Mouse (Mus musculus): ENCODE data around the gene Ermard. TPM values are rescaled to one million over a fixed set of nuclear protein-coding genes. Genes with fewer than 3 reads are reported as not detected.
"Not testable (repeated sequence)": the region's sequence is repeated elsewhere in the genome, so short reads cannot be mapped to it uniquely, and the experiment has no call there.

Gene Ermard
- total and polyA plus RNA-seq, 2 experiments from 2014 or later, result 38.4 to 58.9 TPM

- H3K4me3 ChIP-seq (ENCODE audit: low read depth, low read length); DNase-seq (ENCODE audit: low spot score); H3K4me1 ChIP-seq (ENCODE audit: insufficient read depth, low read length); H3K9me3 ChIP-seq (ENCODE audit: low read length); H3K27me3 ChIP-seq (ENCODE audit: insufficient read depth, low read length); H3K9ac ChIP-seq (replicated peaks; ENCODE audit: low read length, poor library complexity, severe bottlenecking); H3K36me3 ChIP-seq (ENCODE audit: insufficient read depth, low read length); H3K27ac ChIP-seq (ENCODE audit: low read depth, low read length); H3K4me2 ChIP-seq (ENCODE audit: low read depth, low read length, poor library complexity, severe bottlenecking): not testable (repeated sequence)
- ATAC-seq (ENCODE audit: low FRiP score), result peak; percentile 78
- WGBS, result no CpG with 5 or more reads among the region's 97 CpGs
Measured at GRCm38 (mm10) chr17:15023878-15024492, 17.0 kb upstream of the Ermard start.

GRCm38 (mm10) chr17:15024502-15025193 is 16.4 kb upstream of the Ermard start:
- DNase-seq (ENCODE audit: low spot score); H3K9me3 ChIP-seq (ENCODE audit: low read length); H3K27ac ChIP-seq (ENCODE audit: low read depth, low read length); H3K4me2 ChIP-seq (ENCODE audit: low read depth, low read length, poor library complexity, severe bottlenecking); H3K36me3 ChIP-seq (ENCODE audit: insufficient read depth, low read length); H3K4me1 ChIP-seq (ENCODE audit: insufficient read depth, low read length); H3K9ac ChIP-seq (replicated peaks; ENCODE audit: low read length, poor library complexity, severe bottlenecking); H3K27me3 ChIP-seq (ENCODE audit: insufficient read depth, low read length); H3K4me3 ChIP-seq (ENCODE audit: low read depth, low read length): not testable (repeated sequence)
- no CpG with 5 or more reads among the region's 48 CpGs for WGBS
- peak; percentile 88 for ATAC-seq (ENCODE audit: low FRiP score)

- H3K4me3 ChIP-seq (ENCODE audit: low read depth, low read length); H3K27me3 ChIP-seq (ENCODE audit: insufficient read depth, low read length); H3K4me1 ChIP-seq (ENCODE audit: insufficient read depth, low read length); DNase-seq (ENCODE audit: low spot score); H3K9me3 ChIP-seq (ENCODE audit: low read length); H3K4me2 ChIP-seq (ENCODE audit: low read depth, low read length, poor library complexity, severe bottlenecking); H3K36me3 ChIP-seq (ENCODE audit: insufficient read depth, low read length); H3K27ac ChIP-seq (ENCODE audit: low read depth, low read length); ATAC-seq (ENCODE audit: low FRiP score); H3K9ac ChIP-seq (replicated peaks; ENCODE audit: low read length, poor library complexity, severe bottlenecking): not testable (repeated sequence)
- no CpG with 5 or more reads among the region's 6 CpGs for WGBS
Measured at GRCm38 (mm10) chr17:15025513-15025912, 15.5 kb upstream of the Ermard start.

- no CpG with 5 or more reads among the region's 4 CpGs for WGBS
- H3K36me3 ChIP-seq (ENCODE audit: insufficient read depth, low read length); H3K9me3 ChIP-seq (ENCODE audit: low read length); H3K4me2 ChIP-seq (ENCODE audit: low read depth, low read length, poor library complexity, severe bottlenecking); H3K4me3 ChIP-seq (ENCODE audit: low read depth, low read length); DNase-seq (ENCODE audit: low spot score); ATAC-seq (ENCODE audit: low FRiP score); H3K4me1 ChIP-seq (ENCODE audit: insufficient read depth, low read length); H3K9ac ChIP-seq (replicated peaks; ENCODE audit: low read length, poor library complexity, severe bottlenecking); H3K27ac ChIP-seq (ENCODE audit: low read depth, low read length); H3K27me3 ChIP-seq (ENCODE audit: insufficient read depth, low read length): not testable (repeated sequence)
Measured at GRCm38 (mm10) chr17:15031414-15031813, 9.6 kb upstream of the Ermard start.

- H3K27ac ChIP-seq (ENCODE audit: low read depth, low read length); H3K4me3 ChIP-seq (ENCODE audit: low read depth, low read length); H3K4me1 ChIP-seq (ENCODE audit: insufficient read depth, low read length); H3K36me3 ChIP-seq (ENCODE audit: insufficient read depth, low read length); H3K9ac ChIP-seq (replicated peaks; ENCODE audit: low read length, poor library complexity, severe bottlenecking); DNase-seq (ENCODE audit: low spot score); H3K9me3 ChIP-seq (ENCODE audit: low read length); H3K27me3 ChIP-seq (ENCODE audit: insufficient read depth, low read length); H3K4me2 ChIP-seq (ENCODE audit: low read depth, low read length, poor library complexity, severe bottlenecking); ATAC-seq (ENCODE audit: low FRiP score): not testable (repeated sequence)
- WGBS, result no CpG with 5 or more reads among the region's 3 CpGs
Measured at GRCm38 (mm10) chr17:15040455-15040854, 553 bp upstream of the Ermard start.

GRCm38 (mm10) chr17:15050338-15050737 is 9.3 kb downstream of the Ermard start:
- DNase-seq (ENCODE audit: low spot score); H3K27me3 ChIP-seq (ENCODE audit: insufficient read depth, low read length); H3K4me3 ChIP-seq (ENCODE audit: low read depth, low read length); ATAC-seq (ENCODE audit: low FRiP score); H3K36me3 ChIP-seq (ENCODE audit: insufficient read depth, low read length); H3K9ac ChIP-seq (replicated peaks; ENCODE audit: low read length, poor library complexity, severe bottlenecking); H3K9me3 ChIP-seq (ENCODE audit: low read length); H3K4me1 ChIP-seq (ENCODE audit: insufficient read depth, low read length); H3K27ac ChIP-seq (ENCODE audit: low read depth, low read length); H3K4me2 ChIP-seq (ENCODE audit: low read depth, low read length, poor library complexity, severe bottlenecking): not testable (repeated sequence)
- WGBS, result no CpG with 5 or more reads among the region's 1 CpGs

- not testable (repeated sequence) for ATAC-seq (ENCODE audit: low FRiP score); H3K4me2 ChIP-seq (ENCODE audit: low read depth, low read length, poor library complexity, severe bottlenecking); DNase-seq (ENCODE audit: low spot score); H3K9ac ChIP-seq (replicated peaks; ENCODE audit: low read length, poor library complexity, severe bottlenecking); H3K4me1 ChIP-seq (ENCODE audit: insufficient read depth, low read length); H3K9me3 ChIP-seq (ENCODE audit: low read length); H3K27me3 ChIP-seq (ENCODE audit: insufficient read depth, low read length); H3K27ac ChIP-seq (ENCODE audit: low read depth, low read length); H3K4me3 ChIP-seq (ENCODE audit: low read depth, low read length)
- 50% methylated on average over 1 of the region's 1 CpGs for WGBS
- H3K36me3 ChIP-seq (ENCODE audit: insufficient read depth, low read length), result peaks cover 12% of the 10 kb centered on the region
Measured at GRCm38 (mm10) chr17:15052766-15053165, 11.8 kb downstream of the Ermard start.

GRCm38 (mm10) chr17:15053183-15053828 is 12.3 kb downstream of the Ermard start:
- H3K27ac ChIP-seq (ENCODE audit: low read depth, low read length); H3K4me3 ChIP-seq (ENCODE audit: low read depth, low read length); H3K27me3 ChIP-seq (ENCODE audit: insufficient read depth, low read length); DNase-seq (ENCODE audit: low spot score); H3K4me2 ChIP-seq (ENCODE audit: low read depth, low read length, poor library complexity, severe bottlenecking); H3K9me3 ChIP-seq (ENCODE audit: low read length); H3K4me1 ChIP-seq (ENCODE audit: insufficient read depth, low read length); H3K9ac ChIP-seq (replicated peaks; ENCODE audit: low read length, poor library complexity, severe bottlenecking); ATAC-seq (ENCODE audit: low FRiP score): not testable (repeated sequence)
- H3K36me3 ChIP-seq (ENCODE audit: insufficient read depth, low read length), result peaks cover 18% of the 10 kb centered on the region
- 92% methylated on average over 5 of the region's 8 CpGs for WGBS

Data from midbrain, postnatal 0 days (tissue).